Mouse (Mus musculus): Measurements from ENCODE around the gene Ankrd11. TPM values are rescaled to one million over a fixed set of nuclear protein-coding genes. Genes with fewer than 3 reads are reported as not detected.
"Not testable (repeated sequence)": the region's sequence is repeated elsewhere in the genome, so short reads cannot be mapped to it uniquely, and the experiment has no call there.

Gene Ankrd11
- polyA plus RNA-seq, 1 experiment from 2014 or later: 84.6 TPM

- no peak for DNase-seq (ENCODE audit: low spot score)
- no peak for ATAC-seq (ENCODE audit: insufficient number of reproducible peaks, low FRiP score, low TSS enrichment, low read depth)
- peak overlapping the region; percentile 89 for H3K4me3 ChIP-seq (ENCODE audit: low read depth, low read length)
- peak overlapping the region; percentile 94 for H3K9ac ChIP-seq (ENCODE audit: low read length)
- H3K4me1 ChIP-seq (ENCODE audit: control insufficient read depth, insufficient read depth, low read length): peaks cover 8% of the 10 kb centered on the region
- no peaks in the 10 kb centered on the region for H3K27me3 ChIP-seq (ENCODE audit: control insufficient read depth, insufficient read depth, low read length)
- WGBS: 4% methylated on average over 14 of the region's 14 CpGs
- no peaks in the 10 kb centered on the region; the same call in 1 of the 2 replicates for H3K36me3 ChIP-seq (ENCODE audit: control insufficient read depth, insufficient read depth, low read length)
- H3K4me2 ChIP-seq (ENCODE audit: low read depth, severe bottlenecking): peak overlapping the region; percentile 75
- no peaks in the 10 kb centered on the region for H3K9me3 ChIP-seq (ENCODE audit: control insufficient read depth, low read length)
- H3K27ac ChIP-seq (replicated peaks; ENCODE audit: low read depth, low read length): peak overlapping the region; percentile 75; the same call in 1 of the 2 replicates
These were observed 22.7 kb upstream of the Ankrd11 start for GRCm38 (mm10) chr8:123064809-123065213.

GRCm38 (mm10) chr8:123064072-123064471, 22.0 kb upstream of the Ankrd11 start:
- H3K27ac ChIP-seq (replicated peaks; ENCODE audit: low read depth, low read length): no peak overlapping the region
- H3K4me1 ChIP-seq (ENCODE audit: control insufficient read depth, insufficient read depth, low read length): peaks cover 8% of the 10 kb centered on the region
- H3K9me3 ChIP-seq (ENCODE audit: control insufficient read depth, low read length): no peaks in the 10 kb centered on the region
- ATAC-seq (ENCODE audit: insufficient number of reproducible peaks, low FRiP score, low TSS enrichment, low read depth) (no peak), DNase-seq (ENCODE audit: low spot score) (no peak)
- no peak overlapping the region; the same call in 1 of the 2 replicates for H3K4me2 ChIP-seq (ENCODE audit: low read depth, severe bottlenecking)
- H3K36me3 ChIP-seq (ENCODE audit: control insufficient read depth, insufficient read depth, low read length): no peaks in the 10 kb centered on the region; the same call in 1 of the 2 replicates
- H3K4me3 ChIP-seq (ENCODE audit: low read depth, low read length): no peak overlapping the region
- WGBS: 63% methylated on average over 4 of the region's 4 CpGs
- no peaks in the 10 kb centered on the region for H3K27me3 ChIP-seq (ENCODE audit: control insufficient read depth, insufficient read depth, low read length)
- H3K9ac ChIP-seq (ENCODE audit: low read length): no peak overlapping the region

- H3K27me3 ChIP-seq (ENCODE audit: control insufficient read depth, insufficient read depth, low read length): no peaks in the 10 kb centered on the region
- no peak within 1 kb of the TSS for H3K4me2 ChIP-seq (ENCODE audit: low read depth, severe bottlenecking)
- no peak for ATAC-seq (ENCODE audit: insufficient number of reproducible peaks, low FRiP score, low TSS enrichment, low read depth)
- 86% methylated on average over 7 of the region's 7 CpGs for WGBS
- H3K4me1 ChIP-seq (ENCODE audit: control insufficient read depth, insufficient read depth, low read length): peaks cover 8% of the 10 kb centered on the region
- H3K36me3 ChIP-seq (ENCODE audit: control insufficient read depth, insufficient read depth, low read length): no peaks in the 10 kb centered on the region; the same call in 1 of the 2 replicates
- DNase-seq (ENCODE audit: low spot score): no peak
- no peak within 1 kb of the TSS for H3K9ac ChIP-seq (ENCODE audit: low read length)
- H3K9me3 ChIP-seq (ENCODE audit: control insufficient read depth, low read length): no peaks in the 10 kb centered on the region
- no peak within 1 kb of the TSS for H3K4me3 ChIP-seq (ENCODE audit: low read depth, low read length)
- no peak within 1 kb of the TSS for H3K27ac ChIP-seq (replicated peaks; ENCODE audit: low read depth, low read length)
These were observed 20.6 kb upstream of the Ankrd11 start, which contains the start of gene Spg7 for GRCm38 (mm10) chr8:123062721-123063120. Spg7 (plus strand) TSS chr8:123062942.

- H3K9me3 ChIP-seq (ENCODE audit: control insufficient read depth, low read length): no peaks in the 10 kb centered on the region
- no peak for DNase-seq (ENCODE audit: low spot score)
- H3K4me2 ChIP-seq (ENCODE audit: low read depth, severe bottlenecking): no peak overlapping the region
- H3K27me3 ChIP-seq (ENCODE audit: control insufficient read depth, insufficient read depth, low read length): no peaks in the 10 kb centered on the region
- no peaks in the 10 kb centered on the region for H3K4me1 ChIP-seq (ENCODE audit: control insufficient read depth, insufficient read depth, low read length)
- ATAC-seq (ENCODE audit: insufficient number of reproducible peaks, low FRiP score, low TSS enrichment, low read depth): no peak
- H3K27ac ChIP-seq (replicated peaks; ENCODE audit: low read depth, low read length): no peak overlapping the region
- no peak overlapping the region for H3K4me3 ChIP-seq (ENCODE audit: low read depth, low read length)
- 78% methylated on average over 5 of the region's 5 CpGs for WGBS
- no peaks in the 10 kb centered on the region for H3K36me3 ChIP-seq (ENCODE audit: control insufficient read depth, insufficient read depth, low read length)
- no peak overlapping the region for H3K9ac ChIP-seq (ENCODE audit: low read length)
These were observed 9.4 kb upstream of the Ankrd11 start for GRCm38 (mm10) chr8:123051458-123051857.

GRCm38 (mm10) chr8:123048402-123048801, 6.3 kb upstream of the Ankrd11 start:
- Histone ChIP-seq H3K9me3 (ENCODE audit: control insufficient read depth, low read length) (no peaks in the 10 kb centered on the region), H3K4me2 (ENCODE audit: low read depth, severe bottlenecking) (no peak overlapping the region), H3K4me3 (ENCODE audit: low read depth, low read length) (no peak overlapping the region), H3K27ac (replicated peaks; ENCODE audit: low read depth, low read length) (no peak overlapping the region), H3K9ac (ENCODE audit: low read length) (no peak overlapping the region), H3K4me1 (ENCODE audit: control insufficient read depth, insufficient read depth, low read length) (peaks cover 1% of the 10 kb centered on the region; the same call in 1 of the 2 replicates), H3K36me3 (ENCODE audit: control insufficient read depth, insufficient read depth, low read length) (no peaks in the 10 kb centered on the region), H3K27me3 (ENCODE audit: control insufficient read depth, insufficient read depth, low read length) (no peaks in the 10 kb centered on the region)
- ATAC-seq (ENCODE audit: insufficient number of reproducible peaks, low FRiP score, low TSS enrichment, low read depth) (no peak), DNase-seq (ENCODE audit: low spot score) (no peak)
- WGBS: 90% methylated on average over 7 of the region's 7 CpGs

GRCm38 (mm10) chr8:123047827-123048226, 5.8 kb upstream of the Ankrd11 start:
- Histone ChIP-seq H3K4me1 (ENCODE audit: control insufficient read depth, insufficient read depth, low read length) (peaks cover 5% of the 10 kb centered on the region), H3K9me3 (ENCODE audit: control insufficient read depth, low read length) (no peaks in the 10 kb centered on the region), H3K4me3 (ENCODE audit: low read depth, low read length) (no peak overlapping the region), H3K9ac (ENCODE audit: low read length) (no peak overlapping the region), H3K36me3 (ENCODE audit: control insufficient read depth, insufficient read depth, low read length) (no peaks in the 10 kb centered on the region), H3K27ac (replicated peaks; ENCODE audit: low read depth, low read length) (no peak overlapping the region), H3K27me3 (ENCODE audit: control insufficient read depth, insufficient read depth, low read length) (no peaks in the 10 kb centered on the region), H3K4me2 (ENCODE audit: low read depth, severe bottlenecking) (no peak overlapping the region)
- ATAC-seq (ENCODE audit: insufficient number of reproducible peaks, low FRiP score, low TSS enrichment, low read depth): no peak
- DNase-seq (ENCODE audit: low spot score): no peak
- 94% methylated on average over 7 of the region's 7 CpGs for WGBS

- Histone ChIP-seq H3K9ac (ENCODE audit: low read length) (no peak overlapping the region), H3K27ac (replicated peaks; ENCODE audit: low read depth, low read length) (no peak overlapping the region), H3K27me3 (ENCODE audit: control insufficient read depth, insufficient read depth, low read length) (no peaks in the 10 kb centered on the region), H3K9me3 (ENCODE audit: control insufficient read depth, low read length) (no peaks in the 10 kb centered on the region), H3K36me3 (ENCODE audit: control insufficient read depth, insufficient read depth, low read length) (no peaks in the 10 kb centered on the region), H3K4me1 (ENCODE audit: control insufficient read depth, insufficient read depth, low read length) (peaks cover 5% of the 10 kb centered on the region), H3K4me2 (ENCODE audit: low read depth, severe bottlenecking) (no peak overlapping the region), H3K4me3 (ENCODE audit: low read depth, low read length) (no peak overlapping the region)
- no peak for ATAC-seq (ENCODE audit: insufficient number of reproducible peaks, low FRiP score, low TSS enrichment, low read depth)
- DNase-seq (ENCODE audit: low spot score): no peak
- WGBS: 83% methylated on average over 4 of the region's 4 CpGs
These were observed 4.6 kb upstream of the Ankrd11 start for GRCm38 (mm10) chr8:123046706-123047105.

- H3K9me3 ChIP-seq (ENCODE audit: control insufficient read depth, low read length); H3K4me3 ChIP-seq (ENCODE audit: low read depth, low read length); H3K36me3 ChIP-seq (ENCODE audit: control insufficient read depth, insufficient read depth, low read length); ATAC-seq (ENCODE audit: insufficient number of reproducible peaks, low FRiP score, low TSS enrichment, low read depth); DNase-seq (ENCODE audit: low spot score); H3K4me2 ChIP-seq (ENCODE audit: low read depth, severe bottlenecking); H3K9ac ChIP-seq (ENCODE audit: low read length); H3K27ac ChIP-seq (replicated peaks; ENCODE audit: low read depth, low read length); H3K27me3 ChIP-seq (ENCODE audit: control insufficient read depth, insufficient read depth, low read length): not testable (repeated sequence)
- H3K4me1 ChIP-seq (ENCODE audit: control insufficient read depth, insufficient read depth, low read length): peaks cover 13% of the 10 kb centered on the region
- WGBS: 94% methylated on average over 23 of the region's 23 CpGs
These were observed 2.8 kb upstream of the Ankrd11 start for GRCm38 (mm10) chr8:123044743-123045425.

All from limb, embryonic 11.5 days (tissue).